9 mouse cellular contexts compared by ENCODE assay signal in genomic region chr8:103374151-103374550, GRCm38 (mm10).
"Had no signal": no experiment of that assay in that cellular context is flagged by ENCODE, and none has a peak within 500 bp of the region (broad histone marks: within the 10 kb centered on the region; RNA-seq: fewer than 3 reads in every experiment).

No protein-coding gene starts in this region.

- DNase-seq: kidney, adult 11 months; kidney, adult 9 months; kidney, postnatal 36 days; lung, adult 18-20 months; lung, postnatal 4 days; right cerebral cortex, postnatal 4 days; spleen, adult 18-20 months; thymus, adult 18-20 months; thymus, postnatal 25 days had no signal
